Mouse (Mus musculus) hindbrain, embryonic 11.5 days (tissue): Measurements from ENCODE around the gene Cdr2. TPM values are rescaled to one million over a fixed set of nuclear protein-coding genes. Genes with fewer than 3 reads are reported as not detected.

Source experiments
- ATAC-seq: fragments of 200-750 bp; cut with Nextera tagmentation; 2 replicates; pipeline ENCODE4 v1.8.0; 2017; ENCODE audit warnings: mild to moderate bottlenecking, moderate TSS enrichment, moderate library complexity; ENCODE audit not compliant: low FRiP score
- DNase-seq: peaks from one replicate; pipeline ENCODE4 v3.0.0-alpha.2; 2015; ENCODE audit warnings: low spot score
- H3K27ac ChIP-seq: fragments of 300-500 bp; sonication (generic); 2 replicates; pipeline ENCODE4 v1.5.1; 2014; ENCODE audit warnings: mild to moderate bottlenecking, low read depth, low read length
- H3K27me3 ChIP-seq: fragments of 300-500 bp; sonication (generic); 2 replicates; pipeline ENCODE4 v1.6.1; 2014; ENCODE audit warnings: mild to moderate bottlenecking, low read length, moderate library complexity, mixed read lengths; ENCODE audit not compliant: control insufficient read depth, insufficient read depth
- H3K36me3 ChIP-seq: fragments of 300-500 bp; sonication (generic); 2 replicates; pipeline ENCODE4 v1.6.1; 2014; ENCODE audit warnings: mild to moderate bottlenecking, low read length, moderate library complexity, mixed read lengths; ENCODE audit not compliant: control insufficient read depth, insufficient read depth
- H3K4me1 ChIP-seq: fragments of 300-500 bp; sonication (generic); replicated peaks from 2 replicates; pipeline ENCODE4 v1.6.1; 2014; ENCODE audit warnings: low read length, mixed read lengths; ENCODE audit not compliant: control insufficient read depth, insufficient read depth
- H3K4me2 ChIP-seq: fragments of 300-500 bp; sonication (generic); replicated peaks from 2 replicates; pipeline ENCODE4 v1.6.1; 2014; ENCODE audit warnings: mild to moderate bottlenecking, low read depth, low read length
- H3K4me3 ChIP-seq: fragments of 300-500 bp; sonication (generic); 2 replicates; pipeline ENCODE4 v1.5.1; 2014; ENCODE audit warnings: low read depth, low read length
- H3K9ac ChIP-seq: fragments of 300-500 bp; sonication (generic); 2 replicates; pipeline ENCODE4 v1.6.1; 2014; ENCODE audit warnings: low read depth, low read length
- H3K9me3 ChIP-seq: fragments of 300-500 bp; sonication (generic); 2 replicates; pipeline ENCODE4 v1.6.1; 2016; ENCODE audit warnings: low read length; ENCODE audit not compliant: control insufficient read depth
- WGBS: fragments of 180-500 bp; shearing (Covaris S2); extraction: QIAGEN DNeasy Blood & Tissue Kit; methylation state at CpG from one replicate; pipeline ENCODE4 v1.1.7; 2014; 5-methylcytosine and 5-hydroxymethylcytosine counted together
- polyA plus RNA-seq: library from polyadenylated mRNA; unstranded; fragments of >200 nt; fragmentation: Nextera tagmentation; extraction: Ambion mirVana; gene quantifications from 2 replicates; pipeline ENCODE4 v1.2.1, GENCODE M21; 2014

The Cdr2 gene
- polyA plus RNA-seq, 1 experiment from 2014 or later: 17.9 TPM

- Histone ChIP-seq H3K36me3 (no peaks in the 10 kb centered on the region), H3K4me3 (no peak overlapping the region), H3K9ac (no peak overlapping the region), H3K4me2 (no peak overlapping the region), H3K27me3 (no peaks in the 10 kb centered on the region), H3K4me1 (no peaks in the 10 kb centered on the region), H3K9me3 (no peaks in the 10 kb centered on the region), H3K27ac (no peak overlapping the region)
- DNase-seq: no peak
- WGBS: 78% methylated on average over 4 of the region's 4 CpGs
- no peak for ATAC-seq
Measured at GRCm38 (mm10) chr7:121003793-121004418, 21.8 kb upstream of the Cdr2 start.

- H3K4me1 ChIP-seq: no peaks in the 10 kb centered on the region
- ATAC-seq (no peak), DNase-seq (no peak)
- H3K9me3 ChIP-seq: no peaks in the 10 kb centered on the region
- H3K9ac ChIP-seq: no peak overlapping the region
- H3K27ac ChIP-seq: no peak overlapping the region
- H3K36me3 ChIP-seq: no peaks in the 10 kb centered on the region
- H3K4me2 ChIP-seq: no peak overlapping the region
- H3K27me3 ChIP-seq: no peaks in the 10 kb centered on the region
- 85% methylated on average over 5 of the region's 5 CpGs for WGBS
- no peak overlapping the region for H3K4me3 ChIP-seq
Measured at GRCm38 (mm10) chr7:121002407-121002928, 20.4 kb upstream of the Cdr2 start.

- Histone ChIP-seq H3K36me3 (no peaks in the 10 kb centered on the region), H3K9ac (no peak overlapping the region), H3K27me3 (no peaks in the 10 kb centered on the region), H3K4me2 (no peak overlapping the region), H3K4me3 (no peak overlapping the region), H3K27ac (no peak overlapping the region), H3K9me3 (no peaks in the 10 kb centered on the region), H3K4me1 (no peaks in the 10 kb centered on the region)
- no peak for DNase-seq
- WGBS: 89% methylated on average over 3 of the region's 3 CpGs
- ATAC-seq: no peak
Measured at GRCm38 (mm10) chr7:121001879-121002278, 19.8 kb upstream of the Cdr2 start.

- ATAC-seq (no peak), DNase-seq (no peak)
- WGBS: 83% methylated on average over 3 of the region's 3 CpGs
- H3K9ac ChIP-seq: no peak overlapping the region
- no peak overlapping the region for H3K27ac ChIP-seq
- H3K27me3 ChIP-seq: no peaks in the 10 kb centered on the region
- no peaks in the 10 kb centered on the region for H3K4me1 ChIP-seq
- H3K36me3 ChIP-seq: no peaks in the 10 kb centered on the region
- H3K4me3 ChIP-seq: no peak overlapping the region
- no peak overlapping the region for H3K4me2 ChIP-seq
- no peaks in the 10 kb centered on the region for H3K9me3 ChIP-seq
Measured at GRCm38 (mm10) chr7:121000065-121000822, 18.1 kb upstream of the Cdr2 start.

GRCm38 (mm10) chr7:120999021-120999530, 17.0 kb upstream of the Cdr2 start:
- ATAC-seq: no peak

GRCm38 (mm10) chr7:120991191-120991590, 9.1 kb upstream of the Cdr2 start:
- WGBS: 73% methylated on average over 8 of the region's 8 CpGs
- no peaks in the 10 kb centered on the region for H3K9me3 ChIP-seq
- no peaks in the 10 kb centered on the region for H3K36me3 ChIP-seq
- no peak for DNase-seq
- no peak overlapping the region for H3K9ac ChIP-seq
- no peaks in the 10 kb centered on the region for H3K27me3 ChIP-seq
- no peak overlapping the region for H3K4me2 ChIP-seq
- no peak overlapping the region for H3K4me3 ChIP-seq
- no peak overlapping the region for H3K27ac ChIP-seq
- no peaks in the 10 kb centered on the region for H3K4me1 ChIP-seq
- ATAC-seq: no peak

More at GRCm38 (mm10) chr7:120999021-120999530, 17.0 kb upstream of the Cdr2 start:
- Histone ChIP-seq H3K9ac (no peak overlapping the region), H3K4me1 (no peaks in the 10 kb centered on the region), H3K36me3 (no peaks in the 10 kb centered on the region), H3K27me3 (no peaks in the 10 kb centered on the region), H3K4me2 (no peak overlapping the region), H3K4me3 (no peak overlapping the region), H3K9me3 (no peaks in the 10 kb centered on the region), H3K27ac (no peak overlapping the region)
- no peak for DNase-seq
- WGBS: 86% methylated on average over 2 of the region's 2 CpGs

- peak overlapping the region; percentile 69; the same call in 1 of the 2 replicates for H3K27ac ChIP-seq
- H3K4me2 ChIP-seq: peak overlapping the region; percentile 79
- no peaks in the 10 kb centered on the region for H3K27me3 ChIP-seq
- no peaks in the 10 kb centered on the region for H3K9me3 ChIP-seq
- H3K36me3 ChIP-seq: no peaks in the 10 kb centered on the region
- ATAC-seq (peak; percentile 20; the same call in 1 of the 2 replicates), DNase-seq (peak; percentile 51)
- WGBS: 15% methylated on average over 7 of the region's 7 CpGs
- peak overlapping the region; percentile 80 for H3K9ac ChIP-seq
- H3K4me3 ChIP-seq: peak overlapping the region; percentile 93
- H3K4me1 ChIP-seq: no peaks in the 10 kb centered on the region; the same call in 1 of the 2 replicates
Measured at GRCm38 (mm10) chr7:120982968-120983367, 856 bp upstream of the Cdr2 start.

GRCm38 (mm10) chr7:120980931-120981924, 884 bp downstream of the Cdr2 start:
- peak overlapping the region; percentile 77; the same call in 1 of the 2 replicates for H3K27ac ChIP-seq

More at GRCm38 (mm10) chr7:120980931-120981924, 884 bp downstream of the Cdr2 start:
- ATAC-seq (peak; percentile 60), DNase-seq (peak; percentile 72)
- 5% methylated on average over 39 of the region's 39 CpGs for WGBS
- H3K4me2 ChIP-seq: peak overlapping the region; percentile 77
- no peaks in the 10 kb centered on the region for H3K27me3 ChIP-seq
- H3K36me3 ChIP-seq: no peaks in the 10 kb centered on the region
- no peaks in the 10 kb centered on the region for H3K9me3 ChIP-seq
- peak overlapping the region; percentile 83 for H3K9ac ChIP-seq
- peak overlapping the region; percentile 93 for H3K4me3 ChIP-seq
- no peaks in the 10 kb centered on the region; the same call in 1 of the 2 replicates for H3K4me1 ChIP-seq
